Mouse (Mus musculus): ENCODE measurements around the gene Epb41l1. TPM values are rescaled to one million over a fixed set of nuclear protein-coding genes. Genes with fewer than 3 reads are reported as not detected.

Gene Epb41l1
- total RNA-seq, 2 experiments from 2014 or later: 310 to 347 TPM

DNA sequence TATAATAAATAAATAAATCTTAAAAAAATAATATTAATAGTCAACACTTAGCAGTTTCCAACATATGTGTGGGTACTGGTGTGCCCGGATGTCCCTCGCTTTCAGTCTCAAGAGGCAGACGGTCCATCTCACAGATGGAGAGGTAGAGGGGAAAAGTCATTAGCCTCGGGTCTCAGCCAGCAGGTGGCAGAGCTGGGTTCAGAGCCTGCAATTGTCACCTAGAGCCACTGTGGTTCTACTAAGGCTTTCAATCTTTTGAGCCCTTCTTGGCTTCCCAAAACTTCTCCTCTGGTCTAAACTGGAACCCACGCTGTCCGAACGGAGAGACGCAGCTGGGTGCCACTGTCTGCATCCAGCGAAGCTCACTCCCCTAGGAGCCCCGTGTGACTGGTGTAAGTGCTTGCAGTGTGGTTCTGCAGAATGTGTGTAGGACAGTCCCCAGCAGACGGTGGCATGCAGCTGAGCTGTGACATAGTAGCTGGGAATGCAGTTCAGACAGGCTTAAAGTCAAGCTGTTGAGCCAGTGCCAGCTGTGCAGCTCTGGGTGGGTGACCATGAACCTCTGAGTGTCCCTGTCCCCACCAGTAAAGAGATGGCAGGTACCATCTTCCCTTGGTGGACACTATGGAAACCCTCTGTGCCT is 163.6 kb downstream of the Epb41l1 start:
- DNase-seq (ENCODE audit: extremely low spot score in 1 of 2, low spot score in 1 of 2): no peak

DNA sequence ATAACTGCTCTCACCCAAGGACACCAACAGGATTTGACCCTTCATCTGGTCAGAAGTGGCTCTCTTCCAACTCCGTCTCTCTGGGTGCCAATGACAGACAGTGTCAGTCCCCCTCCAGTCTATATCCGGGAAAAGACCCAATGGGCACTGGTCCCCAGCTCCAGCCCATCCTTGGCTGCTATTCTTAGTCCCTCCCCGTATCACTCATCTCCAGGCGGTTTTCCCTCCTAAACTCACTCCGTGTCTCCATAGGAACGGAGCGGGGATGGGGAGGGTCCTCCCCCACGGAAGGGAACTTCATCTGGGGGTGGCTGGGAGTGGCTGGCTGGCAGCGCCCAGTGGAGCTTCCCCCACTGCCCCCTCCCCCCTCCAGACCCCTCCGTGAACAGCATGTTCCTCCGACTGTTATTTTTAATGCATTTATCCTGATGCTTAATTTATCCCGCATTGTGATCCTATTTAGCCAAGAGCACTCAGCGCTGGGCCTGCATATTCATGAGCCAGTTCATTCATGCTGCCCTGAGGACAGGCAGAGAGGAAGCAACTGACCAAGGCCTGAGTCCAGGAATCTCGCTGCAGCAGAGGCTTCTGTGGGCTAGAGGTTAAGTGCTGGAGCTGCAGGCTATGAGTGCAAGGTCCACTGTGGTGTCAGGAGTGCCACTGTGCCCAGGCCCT is 164.2 kb downstream of the Epb41l1 start:
- DNase-seq (ENCODE audit: extremely low spot score in 1 of 2, low spot score in 1 of 2): no peak

DNA sequence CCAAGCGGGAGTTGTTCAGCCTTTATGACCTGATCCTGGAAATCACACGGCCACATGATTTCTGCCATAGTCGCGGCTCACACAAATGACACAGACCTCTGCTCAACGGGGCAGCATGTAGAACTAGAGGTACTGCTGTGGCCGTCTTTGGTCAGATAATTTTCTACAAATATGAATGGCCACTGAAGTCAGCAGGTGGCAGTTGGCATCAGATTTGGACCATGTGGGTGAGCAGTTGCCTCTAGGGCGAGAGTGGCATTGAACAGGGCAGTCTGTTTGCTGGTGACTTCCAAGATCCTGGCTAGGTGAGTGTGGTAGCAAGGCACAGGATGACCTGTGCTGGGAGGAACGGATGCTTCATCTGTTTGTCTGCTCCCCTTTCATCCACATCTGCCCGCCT is 168.8 kb downstream of the Epb41l1 start:
- DNase-seq (ENCODE audit: extremely low spot score in 1 of 2, low spot score in 1 of 2): no peak

Small RNAs within 50 kb of the gene (microRNA-seq; reads per million reads assigned to microRNA genes)
- gene Gm22758: 0 reads per million in 2 experiments

Other genes with a start within 250 kb of the Epb41l1 start
- 100 to 1,000 TPM; 275 to 354 TPM for gene Rbm39, start 240.7 kb upstream of the Epb41l1 start, total RNA-seq (2021)
- 10 to 100 TPM; 80.3 to 82.7 TPM for gene Phf20, start 224.4 kb upstream of the Epb41l1 start, total RNA-seq (2021)
- 1 to 10 TPM; 4.3 to 4.6 TPM for gene Cnbd2, start 108.6 kb upstream of the Epb41l1 start, total RNA-seq (2021)
- gene Scand1, start 108.2 kb upstream of the Epb41l1 start, total RNA-seq (2021): 100 to 1,000 TPM in 1 of 2 experiments, 10 to 100 TPM in 1; 99.6 to 114 TPM
- gene Aar2, start 126.7 kb downstream of the Epb41l1 start, total RNA-seq (2021): 10 to 100 TPM; 29.8 to 37.8 TPM
- 100 to 1,000 TPM; 180 to 211 TPM for gene Dlgap4, start 192.8 kb downstream of the Epb41l1 start, total RNA-seq (2021)

Measured in layer of hippocampus, postnatal 25 days (tissue).